Mouse (Mus musculus) kidney, adult 2 months (tissue): ENCODE results near the gene Zdhhc25. TPM values are rescaled to one million over a fixed set of nuclear protein-coding genes. Genes with fewer than 3 reads are reported as not detected.

Experiments used
- DNase-seq: peaks from one replicate; pipeline ENCODE4 v3.0.0; 2021
- H3K27ac ChIP-seq: fragments of 200-500 bp; 2 replicates; pipeline ENCODE4 v1.5.1; 2012; ENCODE audit warnings: low read depth, low read length, control low read depth, inconsistent platforms; ENCODE audit not compliant: insufficient read depth
- H3K27me3 ChIP-seq: fragments of 200-500 bp; replicated peaks from 2 replicates; pipeline ENCODE4 v1.6.1; 2012; ENCODE audit warnings: mild to moderate bottlenecking, moderate library complexity, low read length, inconsistent platforms; ENCODE audit not compliant: control insufficient read depth, insufficient read depth
- H3K36me3 ChIP-seq: fragments of 200-500 bp; 2 replicates; pipeline ENCODE4 v1.6.1; 2012; ENCODE audit warnings: mild to moderate bottlenecking, moderate library complexity, low read length, inconsistent platforms; ENCODE audit not compliant: control insufficient read depth, insufficient read depth
- H3K4me1 ChIP-seq: fragments of 200-500 bp; 2 replicates; pipeline ENCODE4 v1.6.1; 2011; ENCODE audit warnings: low read length; ENCODE audit not compliant: control insufficient read depth, insufficient read depth
- H3K4me3 ChIP-seq: fragments of 200-500 bp; 2 replicates; pipeline ENCODE4 v1.5.1; 2011; ENCODE audit warnings: mild to moderate bottlenecking, low read depth, low read length, control low read depth; ENCODE audit not compliant: insufficient read depth
- CTCF ChIP-seq: fragments of 200-500 bp; conservative IDR thresholded peaks from 2 replicates; pipeline ENCODE4 v1.5.1; 2011; ENCODE audit warnings: low read depth, mild to moderate bottlenecking, control low read depth, low read length, moderate library complexity, mixed read lengths; ENCODE audit not compliant: insufficient read depth, insufficient read length
- POLR2A ChIP-seq: fragments of 200-500 bp; IDR thresholded peaks from one replicate; pipeline ENCODE4 v1.6.1; 2011; ENCODE audit warnings: low read depth, low read length, control low read depth
- WGBS: fragments of 180-500 bp; shearing (Covaris S2); methylation state at CpG from one replicate; pipeline ENCODE4 v1.1.7; 2018; 5-methylcytosine and 5-hydroxymethylcytosine counted together
- polyA plus RNA-seq: library from polyadenylated mRNA; depleted of rRNA; stranded (reverse); fragments of >200 nt; gene quantifications from 2 replicates; pipeline ENCODE4 v1.2.3, GENCODE M21; 2012; rRNA removed

Gene Zdhhc25
- polyA plus RNA-seq, 1 experiment: not detected

GRCm38 (mm10) chr15:88628801-88629356, 28.8 kb downstream of the Zdhhc25 start:
- H3K4me3 ChIP-seq: no peak overlapping the region
- no peak overlapping the region for H3K27ac ChIP-seq
- DNase-seq: no peak
- H3K4me1 ChIP-seq: no peaks in the 10 kb centered on the region
- TF ChIP-seq CTCF (no peak), POLR2A (no peak)
- 66% methylated on average over 9 of the region's 9 CpGs for WGBS
- H3K36me3 ChIP-seq: no peaks in the 10 kb centered on the region
- no peaks in the 10 kb centered on the region for H3K27me3 ChIP-seq

GRCm38 (mm10) chr15:88635205-88635604, 35.1 kb downstream of the Zdhhc25 start:
- 72% methylated on average over 5 of the region's 5 CpGs for WGBS
- DNase-seq: peak; percentile 6
- TF ChIP-seq POLR2A (no peak), CTCF (no peak)
- no peaks in the 10 kb centered on the region for H3K27me3 ChIP-seq
- H3K36me3 ChIP-seq: no peaks in the 10 kb centered on the region
- no peak overlapping the region for H3K27ac ChIP-seq
- no peaks in the 10 kb centered on the region for H3K4me1 ChIP-seq
- H3K4me3 ChIP-seq: no peak overlapping the region

DNA sequence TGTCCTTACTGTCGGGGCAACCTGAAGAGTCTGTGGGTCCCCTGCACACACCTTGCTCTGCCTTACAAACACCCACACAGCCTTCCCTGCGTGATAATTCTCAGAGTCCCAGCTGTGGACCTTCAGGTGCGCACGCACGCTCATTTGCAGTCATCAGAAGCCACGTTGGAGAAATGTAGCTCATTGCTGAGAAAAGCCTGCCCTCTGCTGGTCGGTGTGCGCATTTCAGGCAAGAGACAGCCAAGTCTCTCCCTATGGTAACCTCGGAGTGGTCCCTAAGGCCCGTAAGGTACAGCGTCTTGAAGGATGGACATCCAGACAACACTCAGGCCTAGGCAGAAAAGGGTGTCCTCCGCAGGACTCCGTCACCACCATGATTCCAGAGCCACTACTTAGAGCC, 50.9 kb downstream of the Zdhhc25 start:
- no peak overlapping the region for H3K27ac ChIP-seq
- TF ChIP-seq CTCF: peak; percentile 86
- TF ChIP-seq POLR2A: no peak
- H3K4me1 ChIP-seq: no peaks in the 10 kb centered on the region
- no peaks in the 10 kb centered on the region for H3K27me3 ChIP-seq
- H3K4me3 ChIP-seq: no peak overlapping the region
- DNase-seq: peak; percentile 56
- no peaks in the 10 kb centered on the region for H3K36me3 ChIP-seq
- WGBS: 17% methylated on average over 13 of the region's 13 CpGs

Other genes with a start within 250 kb of the Zdhhc25 start
- gene Brd1, start 133.9 kb downstream of the Zdhhc25 start, polyA plus RNA-seq: 11.0 and 11.6 TPM in 2 replicates
- 5.2 and 5.6 TPM in 2 replicates for gene Zbed4, start 151.4 kb downstream of the Zdhhc25 start, polyA plus RNA-seq
- gene Alg12, start 219.0 kb downstream of the Zdhhc25 start, polyA plus RNA-seq: 18.1 and 21.3 TPM in 2 replicates
- 27.3 and 30.4 TPM in 2 replicates for gene Creld2, start 219.3 kb downstream of the Zdhhc25 start, polyA plus RNA-seq